Mouse (Mus musculus) midbrain, embryonic 14.5 days (tissue): ENCODE results near the gene Thada. TPM values are rescaled to one million over a fixed set of nuclear protein-coding genes. Genes with fewer than 3 reads are reported as not detected.
A peak's percentile ranks its signal among the peaks of the same experiment; 100 is the strongest.

Source experiments
- ATAC-seq: fragments of 200-750 bp; cut with Nextera tagmentation; 2 replicates; pipeline ENCODE4 v1.8.0; 2017; ENCODE audit warnings: moderate number of reproducible peaks, moderate library complexity; ENCODE audit not compliant: low FRiP score, low TSS enrichment
- DNase-seq: peaks from one replicate; pipeline ENCODE4 v3.0.0-alpha.2; 2015
- H3K27ac ChIP-seq: fragments of 300-500 bp; sonication (generic); replicated peaks from 2 replicates; pipeline ENCODE4 v1.5.1; 2014; ENCODE audit warnings: mild to moderate bottlenecking, low read depth, low read length, moderate library complexity
- H3K27me3 ChIP-seq: fragments of 300-500 bp; sonication (generic); 2 replicates; pipeline ENCODE4 v1.6.1; 2014; ENCODE audit warnings: low read length, control low read depth, mixed read lengths; ENCODE audit not compliant: control insufficient read depth, insufficient read depth
- H3K36me3 ChIP-seq: fragments of 300-500 bp; sonication (generic); 2 replicates; pipeline ENCODE4 v1.6.1; 2014; ENCODE audit warnings: low read length, control low read depth; ENCODE audit not compliant: control insufficient read depth, insufficient read depth
- H3K4me1 ChIP-seq: fragments of 300-500 bp; sonication (generic); 2 replicates; pipeline ENCODE4 v1.6.1; 2014; ENCODE audit warnings: mild to moderate bottlenecking, antibody characterized with exemption, low read length, control low read depth; ENCODE audit not compliant: control insufficient read depth, insufficient read depth
- H3K4me2 ChIP-seq: fragments of 300-500 bp; sonication (generic); 2 replicates; pipeline ENCODE4 v1.6.1; 2014; ENCODE audit warnings: mild to moderate bottlenecking, low read length, moderate library complexity
- H3K4me3 ChIP-seq: fragments of 300-500 bp; sonication (generic); replicated peaks from 2 replicates; pipeline ENCODE4 v1.5.1; 2014; ENCODE audit warnings: low read depth, low read length
- H3K9ac ChIP-seq: fragments of 300-500 bp; sonication (generic); replicated peaks from 2 replicates; pipeline ENCODE4 v1.6.1; 2014; ENCODE audit warnings: mild to moderate bottlenecking, low read length, moderate library complexity
- H3K9me3 ChIP-seq: fragments of 300-500 bp; sonication (generic); 2 replicates; pipeline ENCODE4 v1.6.1; 2016; ENCODE audit warnings: low read length, control low read depth, mixed read lengths; ENCODE audit not compliant: control insufficient read depth
- WGBS: fragments of 180-500 bp; shearing (Covaris S2); extraction: QIAGEN DNeasy Blood & Tissue Kit; methylation state at CpG from one replicate; pipeline ENCODE4 v1.1.7; 2014; 5-methylcytosine and 5-hydroxymethylcytosine counted together
- polyA plus RNA-seq: library from polyadenylated mRNA; unstranded; fragments of >200 nt; fragmentation: Nextera tagmentation; extraction: Ambion mirVana; gene quantifications from 2 replicates; pipeline ENCODE4 v1.2.1, GENCODE M21; 2014

Gene Thada
- polyA plus RNA-seq, 1 experiment from 2014 or later: 9.5 TPM

GRCm38 (mm10) chr17:84480464-84481355 lies 14.7 kb upstream of the Thada start:
- no peak for ATAC-seq
- no peak overlapping the region; the same call in 1 of the 2 replicates for H3K9ac ChIP-seq
- no peak overlapping the region for H3K4me3 ChIP-seq
- WGBS: 46% methylated on average over 15 of the region's 15 CpGs
- no peak overlapping the region for H3K27ac ChIP-seq
- DNase-seq: peak; percentile 72
- peaks cover 4% of the 10 kb centered on the region; the same call in 1 of the 2 replicates for H3K4me1 ChIP-seq
- H3K9me3 ChIP-seq: no peaks in the 10 kb centered on the region
- no peaks in the 10 kb centered on the region for H3K36me3 ChIP-seq
- no peak overlapping the region for H3K4me2 ChIP-seq
- H3K27me3 ChIP-seq: no peaks in the 10 kb centered on the region

- Histone ChIP-seq H3K27ac (no peak overlapping the region), H3K4me1 (peaks cover 4% of the 10 kb centered on the region; the same call in 1 of the 2 replicates), H3K9ac (no peak overlapping the region), H3K9me3 (no peaks in the 10 kb centered on the region), H3K4me3 (no peak overlapping the region), H3K36me3 (no peaks in the 10 kb centered on the region), H3K27me3 (no peaks in the 10 kb centered on the region), H3K4me2 (no peak overlapping the region)
- 81% methylated on average over 4 of the region's 4 CpGs for WGBS
- ATAC-seq: no peak
- DNase-seq: no peak
Measured at GRCm38 (mm10) chr17:84478276-84478675, 12.3 kb upstream of the Thada start.

GRCm38 (mm10) chr17:84477176-84477575 lies 11.2 kb upstream of the Thada start:
- ATAC-seq (no peak), DNase-seq (no peak)
- H3K27ac ChIP-seq: no peak overlapping the region
- no peak overlapping the region for H3K4me2 ChIP-seq
- 91% methylated on average over 5 of the region's 5 CpGs for WGBS
- H3K9me3 ChIP-seq: no peaks in the 10 kb centered on the region
- H3K4me3 ChIP-seq: no peak overlapping the region
- H3K27me3 ChIP-seq: no peaks in the 10 kb centered on the region
- H3K36me3 ChIP-seq: no peaks in the 10 kb centered on the region
- H3K4me1 ChIP-seq: peaks cover 4% of the 10 kb centered on the region; the same call in 1 of the 2 replicates
- H3K9ac ChIP-seq: no peak overlapping the region

- H3K9ac ChIP-seq: no peak overlapping the region
- WGBS: 59% methylated on average over 4 of the region's 4 CpGs
- H3K27ac ChIP-seq: no peak overlapping the region
- H3K4me1 ChIP-seq: no peaks in the 10 kb centered on the region
- ATAC-seq (no peak), DNase-seq (peak; percentile 63)
- H3K4me2 ChIP-seq: no peak overlapping the region
- H3K4me3 ChIP-seq: no peak overlapping the region
- no peaks in the 10 kb centered on the region for H3K9me3 ChIP-seq
- H3K27me3 ChIP-seq: no peaks in the 10 kb centered on the region
- no peaks in the 10 kb centered on the region for H3K36me3 ChIP-seq
Measured at GRCm38 (mm10) chr17:84474312-84474711, 8.3 kb upstream of the Thada start.

- H3K9ac ChIP-seq: no peak overlapping the region
- H3K27me3 ChIP-seq: no peaks in the 10 kb centered on the region
- no peak for DNase-seq
- H3K4me1 ChIP-seq: no peaks in the 10 kb centered on the region
- no peak overlapping the region for H3K27ac ChIP-seq
- ATAC-seq: no peak
- 90% methylated on average over 4 of the region's 4 CpGs for WGBS
- peaks cover 83% of the 10 kb centered on the region for H3K36me3 ChIP-seq
- H3K4me3 ChIP-seq: no peak overlapping the region
- H3K4me2 ChIP-seq: no peak overlapping the region
- H3K9me3 ChIP-seq: no peaks in the 10 kb centered on the region
Measured at GRCm38 (mm10) chr17:84435012-84435411, 31.0 kb downstream of the Thada start.

GRCm38 (mm10) chr17:84434233-84434632 lies 31.8 kb downstream of the Thada start:
- Histone ChIP-seq H3K36me3 (peaks cover 82% of the 10 kb centered on the region), H3K4me2 (no peak overlapping the region), H3K4me1 (no peaks in the 10 kb centered on the region), H3K4me3 (no peak overlapping the region), H3K27ac (no peak overlapping the region), H3K9me3 (no peaks in the 10 kb centered on the region), H3K9ac (no peak overlapping the region), H3K27me3 (no peaks in the 10 kb centered on the region)
- ATAC-seq (no peak), DNase-seq (no peak)

GRCm38 (mm10) chr17:84431991-84432390 lies 34.0 kb downstream of the Thada start:
- no peaks in the 10 kb centered on the region for H3K27me3 ChIP-seq
- H3K4me1 ChIP-seq: no peaks in the 10 kb centered on the region
- ATAC-seq: no peak
- H3K36me3 ChIP-seq: peaks cover 79% of the 10 kb centered on the region
- H3K9me3 ChIP-seq: no peaks in the 10 kb centered on the region
- no peak overlapping the region for H3K9ac ChIP-seq
- no peak overlapping the region for H3K4me3 ChIP-seq
- WGBS: 91% methylated on average over 5 of the region's 5 CpGs
- no peak for DNase-seq
- H3K27ac ChIP-seq: no peak overlapping the region
- no peak overlapping the region for H3K4me2 ChIP-seq

- Histone ChIP-seq H3K4me2 (no peak overlapping the region), H3K4me1 (no peaks in the 10 kb centered on the region), H3K27me3 (no peaks in the 10 kb centered on the region), H3K9ac (no peak overlapping the region), H3K4me3 (no peak overlapping the region), H3K36me3 (peaks cover 67% of the 10 kb centered on the region), H3K27ac (no peak overlapping the region), H3K9me3 (no peaks in the 10 kb centered on the region)
- 92% methylated on average over 1 of the region's 1 CpGs for WGBS
- no peak for DNase-seq
- no peak for ATAC-seq
Measured at GRCm38 (mm10) chr17:84424258-84424657, 41.7 kb downstream of the Thada start.

GRCm38 (mm10) chr17:84422916-84423315 lies 43.1 kb downstream of the Thada start:
- ATAC-seq: no peak
- Histone ChIP-seq H3K4me3 (no peak overlapping the region), H3K4me1 (no peaks in the 10 kb centered on the region), H3K9ac (no peak overlapping the region), H3K4me2 (no peak overlapping the region), H3K36me3 (peaks cover 54% of the 10 kb centered on the region), H3K27ac (no peak overlapping the region), H3K27me3 (no peaks in the 10 kb centered on the region), H3K9me3 (no peaks in the 10 kb centered on the region)
- 87% methylated on average over 8 of the region's 8 CpGs for WGBS
- DNase-seq: no peak
